Mouse (Mus musculus) MEL (cell line): Measurements from ENCODE around the gene Map4k1. TPM values are rescaled to one million over a fixed set of nuclear protein-coding genes. Genes with fewer than 3 reads are reported as not detected.

Experiments used
- DNase-seq: peaks from one replicate; pipeline ENCODE4 v3.0.0; 2011; ENCODE audit warnings: low read depth, low spot score
- H3K27ac ChIP-seq: 2 replicates; pipeline ENCODE4 v1.5.1; 2012; ENCODE audit warnings: low read depth, mild to moderate bottlenecking, control low read depth, low read length, moderate library complexity; ENCODE audit not compliant: control insufficient read depth
- H3K27me3 ChIP-seq, 2 experiments: fragments of 150-350 bp in 1 of 2; sonication (generic) in 1 of 2; 2 replicates each; pipeline ENCODE4 v1.6.1; 2012; ENCODE audit warnings: low read length in 2 of 2, mild to moderate bottlenecking in 2 of 2, improper control_type of control experiment in 1 of 2, moderate library complexity in 1 of 2; ENCODE audit not compliant: insufficient read depth in 2 of 2, control insufficient read depth in 1 of 2
- H3K36me3 ChIP-seq, 2 experiments: 2 replicates each; pipeline ENCODE4 v1.6.1; 2012 to 2014; ENCODE audit warnings: low read length in 2 of 2, improper control_type of control experiment in 1 of 2, inconsistent platforms in 1 of 2, mild to moderate bottlenecking in 1 of 2; ENCODE audit not compliant: insufficient read depth in 2 of 2, control insufficient read depth in 1 of 2
- H3K4me1 ChIP-seq, 2 experiments: fragments of 150-350 bp in 1 of 2; sonication (generic) in 1 of 2; 2 replicates each; pipeline ENCODE4 v1.6.1; 2012; ENCODE audit warnings: low read length in 2 of 2, improper control_type of control experiment in 1 of 2, mild to moderate bottlenecking in 1 of 2; ENCODE audit not compliant: insufficient read depth in 2 of 2, control insufficient read depth in 1 of 2
- H3K4me3 ChIP-seq, 2 experiments: fragments of 150-350 bp in 1 of 2; sonication (generic) in 1 of 2; 2 replicates each; pipeline ENCODE4 v1.5.1; 2012; ENCODE audit warnings: low read depth in 2 of 2, low read length in 2 of 2, mild to moderate bottlenecking in 2 of 2, moderate library complexity in 2 of 2, control low read depth in 1 of 2, improper control_type of control experiment in 1 of 2; ENCODE audit not compliant: control insufficient read depth in 1 of 2, insufficient read depth in 1 of 2
- H3K79me2 ChIP-seq: 2 replicates; pipeline ENCODE4 v1.6.1; 2012; ENCODE audit warnings: mild to moderate bottlenecking, low read length, moderate library complexity; ENCODE audit not compliant: control insufficient read depth, poor library complexity, insufficient read depth
- H3K9ac ChIP-seq: 2 replicates; pipeline ENCODE4 v1.6.1; 2012; ENCODE audit warnings: low read depth, mild to moderate bottlenecking, control low read depth, low read length, moderate library complexity; ENCODE audit not compliant: control insufficient read depth, poor library complexity, severe bottlenecking
- H3K9me3 ChIP-seq: fragments of 150-350 bp; sonication (generic); replicated peaks from 2 replicates; pipeline ENCODE4 v1.6.1; 2012; ENCODE audit warnings: mild to moderate bottlenecking, low read length, improper control_type of control experiment, moderate library complexity; ENCODE audit not compliant: insufficient read depth
- BHLHE40 ChIP-seq: IDR thresholded peaks from 2 replicates; pipeline ENCODE4 v1.6.1; 2012; ENCODE audit warnings: low read depth, mild to moderate bottlenecking, inconsistent platforms, low read length, improper control_type of control experiment, borderline replicate concordance
- CHD2 ChIP-seq: IDR thresholded peaks from 2 replicates; pipeline ENCODE4 v1.6.1; 2011; ENCODE audit warnings: low read length, improper control_type of control experiment
- CTCF ChIP-seq, 3 experiments: IDR thresholded peaks in 2 of 3; conservative IDR thresholded peaks in 1 of 3; 2 replicates each; pipeline ENCODE4 v1.5.1; 2011 to 2012; ENCODE audit warnings: low read length in 3 of 3, low read depth in 2 of 3, mild to moderate bottlenecking in 2 of 3, improper control_type of control experiment in 1 of 3, inconsistent platforms in 1 of 3, mixed read lengths in 1 of 3, moderate library complexity in 1 of 3; ENCODE audit not compliant: control insufficient read depth in 1 of 3, insufficient read depth in 1 of 3, poor library complexity in 1 of 3, severe bottlenecking in 1 of 3
- E2F4 ChIP-seq: IDR thresholded peaks from 2 replicates; pipeline ENCODE4 v1.6.1; 2011; ENCODE audit warnings: low read depth, low read length, improper control_type of control experiment, borderline replicate concordance
- ETS1 ChIP-seq: IDR thresholded peaks from 2 replicates; pipeline ENCODE4 v1.6.1; 2012; ENCODE audit warnings: low read depth, mild to moderate bottlenecking, inconsistent platforms, low read length, improper control_type of control experiment, moderate library complexity
- GABPA ChIP-seq: IDR thresholded peaks from 2 replicates; pipeline ENCODE4 v1.6.1; 2012; ENCODE audit warnings: low read depth, mild to moderate bottlenecking, inconsistent platforms, low read length, improper control_type of control experiment, moderate library complexity
- JUND ChIP-seq: IDR thresholded peaks from 2 replicates; pipeline ENCODE4 v1.6.1; 2011; ENCODE audit warnings: low read depth, mild to moderate bottlenecking, improper control_type of control experiment, low read length
- KAT2A ChIP-seq: conservative IDR thresholded peaks from 2 replicates; pipeline ENCODE4 v1.6.1; 2012; ENCODE audit warnings: low read depth, low read length, improper control_type of control experiment, inconsistent platforms
- MXI1 ChIP-seq: IDR thresholded peaks from 2 replicates; pipeline ENCODE4 v1.6.1; 2011; ENCODE audit warnings: mild to moderate bottlenecking, low read depth, low read length, improper control_type of control experiment
- MYC ChIP-seq: IDR thresholded peaks from 2 replicates; pipeline ENCODE4 v1.6.1; 2011; ENCODE audit warnings: low read depth, mild to moderate bottlenecking, low read length, improper control_type of control experiment, moderate library complexity
- NELFE ChIP-seq: IDR thresholded peaks from 2 replicates; pipeline ENCODE4 v1.6.1; 2011; ENCODE audit warnings: low read depth, low read length, improper control_type of control experiment
- POLR2AphosphoS2 ChIP-seq: IDR thresholded peaks from 2 replicates; pipeline ENCODE4 v1.6.1; 2011; ENCODE audit warnings: low read length, improper control_type of control experiment
- RCOR1 ChIP-seq: IDR thresholded peaks from 2 replicates; pipeline ENCODE4 v1.6.1; 2012; ENCODE audit warnings: low read depth, mild to moderate bottlenecking, inconsistent platforms, low read length, improper control_type of control experiment
- SMC3 ChIP-seq: IDR thresholded peaks from 2 replicates; pipeline ENCODE4 v1.6.1; 2011; ENCODE audit warnings: low read depth, low read length, improper control_type of control experiment
- TBP ChIP-seq: IDR thresholded peaks from 2 replicates; pipeline ENCODE4 v1.8.0; 2011; ENCODE audit warnings: low read depth, low read length, improper control_type of control experiment
- TCF12 ChIP-seq: IDR thresholded peaks from 2 replicates; pipeline ENCODE4 v1.6.1; 2014; ENCODE audit warnings: low read depth, mild to moderate bottlenecking, inconsistent platforms, low read length, improper control_type of control experiment, moderate library complexity
- USF1 ChIP-seq: IDR thresholded peaks from 2 replicates; pipeline ENCODE4 v1.6.1; 2014; ENCODE audit warnings: low read depth, mild to moderate bottlenecking, inconsistent platforms, low read length, improper control_type of control experiment, moderate library complexity
- ZKSCAN1 ChIP-seq: IDR thresholded peaks from 2 replicates; pipeline ENCODE4 v1.6.1; 2012; ENCODE audit warnings: low read depth, mild to moderate bottlenecking, inconsistent platforms, low read length, improper control_type of control experiment, moderate library complexity
- ZNF384 ChIP-seq: IDR thresholded peaks from 2 replicates; pipeline ENCODE4 v1.6.1; 2012; ENCODE audit warnings: low read depth, mild to moderate bottlenecking, inconsistent platforms, low read length, improper control_type of control experiment
- polyA plus RNA-seq, 2 experiments: library from polyadenylated mRNA; stranded (reverse) in 1 of 2; unstranded in 1 of 2; fragments of >175 nt in 1 of 2; fragments of >200 nt in 1 of 2; gene quantifications; 2 replicates each; pipeline versions ENCODE4 v1.2.1 to v1.2.4; 2012; ENCODE audit warnings: low replicate concordance in 2 of 2, low read depth in 1 of 2; ENCODE audit not compliant: insufficient read length in 2 of 2, insufficient read depth in 1 of 2, missing spikeins in 1 of 2
- total RNA-seq: library from RNA; depleted of rRNA; stranded (reverse); fragments of 300-350 nt; gene quantifications from 2 replicates; pipeline ENCODE4 v1.2.3, GENCODE M21; 2012

Map4k1 gene
- total and polyA plus RNA-seq, 3 experiments, result 17.3 to 50.8 TPM; not detected in 1

- no peak overlapping the region for H3K4me3 ChIP-seq
- H3K79me2 ChIP-seq, result no peaks in the 10 kb centered on the region
- H3K4me1 ChIP-seq, result no peaks in the 10 kb centered on the region
- H3K27me3 ChIP-seq, result no peaks in the 10 kb centered on the region
- no peak overlapping the region for H3K9ac ChIP-seq
- no peak for TF ChIP-seq CHD2
- TF ChIP-seq NELFE, result no peak
- TF ChIP-seq TBP, result no peak
- TF ChIP-seq RCOR1, result no peak
- no peak for TF ChIP-seq KAT2A
- TF ChIP-seq ZNF384, result no peak
- no peak for TF ChIP-seq E2F4
- TF ChIP-seq BHLHE40, result no peak
- no peak for TF ChIP-seq JUND
- no peak for TF ChIP-seq POLR2AphosphoS2
- no peak for TF ChIP-seq USF1
- TF ChIP-seq ETS1, result no peak
- no peak for TF ChIP-seq MYC
- no peak for TF ChIP-seq MXI1
- TF ChIP-seq, all 39 proteins: peak for 0
- Histone ChIP-seq H3K27ac (no peak overlapping the region), H3K36me3 (no peaks in the 10 kb centered on the region), H3K9me3 (no peaks in the 10 kb centered on the region)
- DNase-seq, result no peak
Measured at GRCm38 (mm10) chr7:28993402-28993801, 11.6 kb downstream of the Map4k1 start.

GRCm38 (mm10) chr7:29000651-29001605 lies 19.1 kb downstream of the Map4k1 start:
- H3K9ac ChIP-seq, result no peak overlapping the region
- H3K9me3 ChIP-seq, result no peaks in the 10 kb centered on the region
- no peak for DNase-seq
- no peak overlapping the region for H3K4me3 ChIP-seq
- H3K27me3 ChIP-seq, result no peaks in the 10 kb centered on the region
- no peak overlapping the region for H3K27ac ChIP-seq
- TF ChIP-seq JUND (no peak), SMC3 (no peak), GABPA (no peak), ETS1 (no peak), MYC (no peak), CTCF (IDR thresholded peaks at IDR 0.05 in 2 of 3, conservative IDR thresholded peaks at IDR 0.05 in 1 of 3; ENCODE audit: control insufficient read depth in 1 of 3, insufficient read depth in 1 of 3, low read depth in 2 of 3, low read length in 3 of 3, poor library complexity in 1 of 3, severe bottlenecking in 1 of 3) (no peak), ZKSCAN1 (no peak), TCF12 (no peak)
- no peaks in the 10 kb centered on the region for H3K79me2 ChIP-seq
- H3K4me1 ChIP-seq, result no peaks in the 10 kb centered on the region
- H3K36me3 ChIP-seq, result no peaks in the 10 kb centered on the region
